Mouse (Mus musculus) gastrocnemius, postnatal 36 days (tissue): Measurements from ENCODE around the gene Tada1. TPM values are rescaled to one million over a fixed set of nuclear protein-coding genes. Genes with fewer than 3 reads are reported as not detected.

Experiments used
- total RNA-seq, 2 experiments: library from RNA; stranded (reverse); gene quantifications; 2 replicates each; pipeline ENCODE4 v1.2.3; 2021

The Tada1 gene
- total RNA-seq, 2 experiments from 2014 or later = 5.1 to 5.2 TPM

Other genes starting within 250 kb of the Tada1 start
- not detected for gene Gpa33, start 248.9 kb upstream of the Tada1 start, total RNA-seq
- gene Mael, start 140.3 kb upstream of the Tada1 start, total RNA-seq = not detected
- 1 to 10 TPM; 1.2 to 1.6 TPM for gene Ildr2, start 125.0 kb upstream of the Tada1 start, total RNA-seq
- 1 to 10 TPM; 7.3 to 9.0 TPM for gene Pogk, start 30.8 kb downstream of the Tada1 start, total RNA-seq
- gene Gm4846, start 118.5 kb downstream of the Tada1 start, total RNA-seq = not detected